Mouse (Mus musculus) kidney, postnatal 10 days (tissue): ENCODE measurements at regions not wholly inside any gene's neighbourhood (a gene's known extent, or its start where the extent isn't known, plus 50 kb on each side); places are given as distances from the start of the nearest gene placed in this dataset.
A peak's percentile ranks its signal among the peaks of the same experiment; 100 is the strongest.

ENCODE experiments used
- DNase-seq: peaks from one replicate; pipeline ENCODE4 v3.0.0; 2021; ENCODE audit warnings: mixed read lengths

GRCm38 (mm10) chr2:159401421-159402100 lies 607.0 kb downstream of the Dhx35 start:
- DNase-seq: no peak

DNA sequence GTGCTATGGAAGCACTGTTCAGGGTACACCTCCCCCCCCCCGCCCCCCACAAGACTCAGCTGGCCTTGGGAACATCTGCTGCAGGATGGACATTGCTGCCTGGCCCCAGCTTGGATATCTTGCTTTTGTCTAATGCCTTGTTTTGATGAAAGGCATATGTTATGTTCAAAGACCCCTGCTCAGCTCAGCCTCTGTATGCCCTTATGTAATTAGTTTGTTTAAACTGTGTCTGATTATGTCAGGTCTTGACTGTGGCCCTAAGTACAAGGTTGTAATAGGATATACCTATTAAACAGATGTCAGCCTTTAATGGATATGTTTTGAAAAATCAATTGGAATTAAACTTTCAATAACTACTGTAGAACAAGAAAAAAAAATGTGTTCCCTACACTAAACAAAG lies 610.3 kb downstream of the Dhx35 start:
- DNase-seq: no peak

DNA sequence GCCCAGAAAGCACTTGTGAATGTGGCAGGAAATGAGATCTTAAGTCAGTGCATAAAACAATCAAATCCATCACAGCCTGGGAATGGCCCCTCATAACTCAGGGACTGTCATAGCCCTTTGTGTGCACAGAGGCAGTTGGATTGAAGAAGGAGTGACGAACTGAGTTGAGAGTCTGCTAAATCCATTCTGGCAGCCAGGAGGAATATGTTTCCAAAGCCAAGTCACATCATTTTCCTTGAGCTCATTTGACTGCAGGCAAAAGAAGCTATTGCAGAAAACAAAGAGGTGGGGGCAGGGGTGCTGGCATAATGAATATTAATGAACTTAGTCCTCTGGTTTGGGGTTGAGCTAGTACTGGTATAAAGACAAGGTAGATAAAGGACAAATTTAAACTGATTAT lies 620.0 kb downstream of the Dhx35 start:
- peak; percentile 15 for DNase-seq

DNA sequence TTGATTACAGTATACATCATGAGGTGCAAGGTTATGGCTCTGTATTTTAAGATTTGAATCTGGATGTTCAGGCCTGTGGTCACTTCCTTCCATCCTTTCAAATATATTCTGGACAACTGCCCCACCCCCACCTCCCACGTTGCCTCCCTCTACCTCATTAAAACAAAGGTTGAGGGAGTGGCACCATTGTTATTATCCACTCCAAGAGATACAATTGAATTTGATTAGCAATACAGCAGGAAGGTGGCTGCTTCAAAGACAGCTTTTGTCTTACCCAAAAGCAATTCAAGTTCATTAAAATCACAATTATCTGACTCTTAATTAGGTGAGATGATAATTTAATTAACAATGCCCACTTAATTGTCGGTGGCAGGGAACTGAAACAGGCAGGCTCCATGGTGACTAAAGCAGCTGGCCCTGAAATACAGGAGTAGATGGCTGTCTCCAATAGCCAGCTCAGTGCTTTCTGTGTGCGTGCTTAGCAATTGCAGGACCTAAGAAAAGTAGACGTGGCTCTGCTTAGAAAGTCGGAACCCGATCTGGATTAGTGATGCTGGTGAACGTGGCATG lies 623.8 kb downstream of the Dhx35 start:
- DNase-seq: no peak

- peak; percentile 15 for DNase-seq
Observed at GRCm38 (mm10) chr2:159422281-159422937, 627.8 kb downstream of the Dhx35 start.

DNA sequence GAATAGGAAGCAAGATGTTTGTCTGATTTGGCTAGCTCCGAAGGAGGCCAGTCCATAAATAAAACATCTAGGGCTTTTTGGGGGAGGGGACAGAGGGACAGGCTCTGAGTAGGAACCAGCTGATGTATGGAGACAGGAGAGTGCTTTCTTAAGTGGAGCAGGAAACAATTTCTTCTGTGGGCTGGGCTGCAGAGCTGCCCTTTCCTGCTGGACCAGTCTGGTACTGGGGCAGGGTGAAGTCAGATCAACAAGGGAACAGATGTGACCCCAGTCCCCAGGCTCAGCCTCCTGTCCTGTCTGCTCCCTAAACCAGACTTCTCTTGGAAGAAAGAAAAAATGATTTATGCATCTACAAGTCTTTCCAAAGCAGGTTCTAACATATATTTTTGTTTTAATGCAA lies 633.6 kb downstream of the Dhx35 start:
- DNase-seq: no peak

DNA sequence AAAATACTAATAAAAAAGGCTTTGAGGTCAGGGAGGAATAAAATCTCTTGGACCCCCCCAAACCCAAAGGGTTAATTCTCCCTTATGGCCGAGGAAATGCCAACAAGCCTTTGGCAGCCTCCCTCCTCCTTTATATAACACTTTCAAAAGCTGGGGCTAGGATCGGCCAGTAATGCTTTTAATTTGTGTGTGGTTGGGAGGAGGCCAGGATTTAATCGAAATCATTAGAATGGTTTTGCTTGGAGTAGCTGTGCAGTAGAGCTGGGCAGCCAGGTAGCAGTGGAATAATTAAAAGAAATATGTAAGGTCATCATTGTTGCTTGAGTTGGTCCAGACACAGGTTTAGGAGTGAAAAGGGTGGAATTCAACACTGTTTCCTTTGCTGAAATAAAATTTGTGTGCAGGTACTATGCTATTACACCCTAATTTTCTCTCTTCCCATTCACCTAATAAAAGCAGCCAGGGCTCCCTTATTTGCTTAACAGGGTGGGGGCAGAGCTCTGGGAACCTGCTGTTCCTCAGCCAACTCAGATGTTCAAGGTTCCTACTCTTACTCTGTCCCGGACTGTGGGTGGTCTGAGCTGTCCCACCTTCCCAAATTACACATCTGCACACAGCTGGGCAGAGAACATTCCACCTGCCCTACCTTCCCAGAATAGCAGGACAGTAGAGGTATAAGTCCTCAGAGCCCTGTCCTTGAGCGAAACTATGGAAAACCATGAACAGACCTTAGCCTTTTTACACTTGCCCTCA lies 636.1 kb downstream of the Dhx35 start:
- DNase-seq: no peak

DNA sequence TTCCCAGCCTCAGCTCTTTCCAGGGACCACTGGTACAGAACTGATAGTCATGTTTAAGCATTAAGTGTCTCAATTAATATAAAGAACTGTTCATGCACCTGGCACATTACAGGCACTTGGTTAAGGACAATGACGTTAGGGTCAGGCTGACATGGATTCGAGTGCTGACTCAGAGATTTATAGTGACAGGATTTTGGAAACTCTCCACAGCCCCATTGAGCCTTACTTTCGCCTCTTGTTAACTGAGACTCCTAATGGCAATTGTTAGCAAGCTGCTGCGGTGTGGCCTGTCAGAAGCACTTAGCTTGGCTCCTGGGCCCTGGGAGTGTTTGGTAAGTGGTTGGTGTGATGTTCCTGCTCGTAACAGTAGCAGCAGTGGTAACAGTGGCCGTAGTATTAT lies 644.4 kb downstream of the Dhx35 start:
- no peak for DNase-seq

DNA sequence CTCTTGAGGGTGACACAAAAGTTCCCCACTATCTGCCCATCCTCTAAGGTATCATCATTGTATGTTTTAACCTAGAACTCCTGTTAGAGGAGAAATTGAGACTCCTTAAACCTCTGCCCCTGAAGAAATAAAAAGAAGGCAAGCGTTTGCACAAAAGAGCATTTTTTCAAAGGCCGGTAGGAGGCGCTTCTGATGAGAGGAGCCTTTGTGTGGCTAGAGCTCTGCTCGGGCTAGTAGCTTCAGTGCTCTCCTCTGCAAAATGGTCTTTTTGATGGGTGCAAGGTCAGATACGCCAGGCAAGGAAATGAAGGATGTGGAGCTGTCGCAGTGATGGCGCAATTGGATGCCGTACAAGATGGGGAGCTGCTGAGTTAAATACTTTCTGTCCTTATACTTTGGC lies 649.0 kb downstream of the Dhx35 start:
- peak; percentile 46 for DNase-seq

DNA sequence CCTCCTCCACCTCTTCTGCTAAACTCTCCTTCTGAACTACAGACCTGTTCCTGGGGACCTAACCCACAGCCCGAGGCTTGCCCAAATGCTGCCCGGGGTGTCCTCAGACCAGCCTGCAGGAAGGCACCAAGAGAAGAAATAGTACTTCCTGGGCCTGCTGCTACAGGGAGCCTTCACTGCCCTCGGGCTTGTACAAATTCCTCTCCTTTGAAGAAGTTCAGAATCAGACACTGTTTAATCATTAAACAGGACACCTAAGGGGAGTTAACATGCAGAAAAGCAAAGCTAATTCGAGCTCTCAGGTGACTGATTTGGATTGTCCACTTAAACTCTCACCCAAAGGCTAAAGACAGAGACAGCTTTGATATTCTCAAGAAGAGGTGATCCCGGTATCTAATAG lies 651.8 kb downstream of the Dhx35 start:
- peak; percentile 24 for DNase-seq

DNA sequence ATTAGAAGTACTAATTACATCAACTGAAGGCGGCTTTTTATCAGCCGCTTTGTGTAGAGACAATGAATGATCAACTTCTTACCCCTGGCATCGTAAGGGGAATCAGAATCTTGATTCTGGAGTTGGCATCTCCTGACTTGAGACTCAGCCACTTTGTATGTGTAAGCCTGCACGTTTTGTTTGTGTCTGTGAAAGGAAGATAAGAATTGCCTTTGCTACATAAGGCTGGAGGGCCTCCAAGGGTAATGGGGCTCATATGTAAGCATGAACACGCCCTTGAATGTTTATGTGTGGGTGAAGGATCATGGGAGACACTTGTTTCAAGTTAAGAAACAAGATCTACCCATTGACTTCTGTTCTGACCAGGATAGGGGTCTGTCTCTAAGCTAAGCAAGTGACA lies 652.3 kb downstream of the Dhx35 start:
- no peak for DNase-seq

DNA sequence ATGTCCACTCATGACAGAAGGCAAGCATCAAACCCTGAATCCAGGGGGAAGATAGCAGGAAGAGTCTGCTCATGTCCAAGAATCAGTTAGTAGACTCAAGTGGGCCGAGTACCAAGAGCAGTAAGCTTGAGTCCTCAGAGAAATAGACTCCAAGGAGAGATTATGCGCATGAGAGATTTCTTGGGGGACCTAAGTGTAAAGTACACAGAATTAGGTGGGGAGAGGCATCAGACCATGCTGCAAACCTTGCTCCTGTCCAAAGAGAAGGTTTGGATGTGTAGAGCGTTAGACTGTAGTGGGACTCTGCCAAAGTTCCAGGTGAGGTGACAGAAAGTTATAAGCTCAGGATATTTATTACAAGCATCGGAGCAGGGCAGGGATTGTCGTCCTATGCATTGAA lies 654.4 kb downstream of the Dhx35 start:
- DNase-seq: no peak

DNA sequence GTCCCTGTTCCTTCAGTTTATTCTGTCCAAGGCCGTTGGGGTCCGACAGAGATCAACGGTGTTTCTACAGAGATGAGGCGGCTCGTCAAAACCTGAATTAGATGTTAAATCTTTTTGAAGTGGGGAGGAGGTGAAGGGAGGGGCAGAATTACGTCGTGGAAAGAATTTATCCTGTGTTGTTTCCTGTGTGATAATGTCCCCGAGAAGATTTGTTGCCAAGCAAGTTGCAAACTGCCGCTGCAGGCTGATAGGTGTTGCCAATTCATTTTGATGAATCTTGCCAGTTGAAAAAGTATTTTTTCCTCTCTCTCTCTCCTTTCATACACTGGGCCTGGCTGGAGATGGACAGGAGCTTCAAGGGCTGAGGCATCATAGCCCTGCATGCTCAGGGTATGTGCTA lies 656.8 kb downstream of the Dhx35 start:
- DNase-seq: no peak

- no peak for DNase-seq
Observed at GRCm38 (mm10) chr2:159481399-159482080, 686.9 kb downstream of the Dhx35 start.

- peak; percentile 67 for DNase-seq
Observed at GRCm38 (mm10) chr2:159491090-159491489, 696.5 kb downstream of the Dhx35 start.

GRCm38 (mm10) chr2:159498691-159499090 lies 704.1 kb downstream of the Dhx35 start:
- DNase-seq: no peak

GRCm38 (mm10) chr2:159501039-159501438 lies 706.4 kb downstream of the Dhx35 start:
- peak; percentile 37 for DNase-seq

DNA sequence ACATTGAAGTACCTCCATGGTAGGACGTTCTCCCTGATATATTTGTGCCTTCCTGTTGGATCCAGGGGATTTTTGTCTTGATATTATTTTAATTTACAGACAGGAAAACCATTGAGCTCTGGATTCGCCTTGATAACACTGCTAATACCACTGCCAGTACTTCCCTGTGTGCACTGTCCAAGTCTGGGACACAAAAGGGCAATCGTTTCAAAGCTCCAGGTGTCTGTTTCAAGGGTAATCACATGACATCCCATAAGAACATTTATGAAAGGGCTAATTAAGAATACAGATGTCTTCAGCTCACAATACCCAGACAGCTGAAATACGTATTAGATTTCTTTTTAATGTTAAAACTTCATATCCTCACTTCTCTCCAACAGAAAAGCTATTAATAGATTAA lies 724.5 kb downstream of the Dhx35 start:
- DNase-seq: no peak

GRCm38 (mm10) chr2:159523739-159524138 lies 729.1 kb downstream of the Dhx35 start:
- DNase-seq: peak; percentile 50

DNA sequence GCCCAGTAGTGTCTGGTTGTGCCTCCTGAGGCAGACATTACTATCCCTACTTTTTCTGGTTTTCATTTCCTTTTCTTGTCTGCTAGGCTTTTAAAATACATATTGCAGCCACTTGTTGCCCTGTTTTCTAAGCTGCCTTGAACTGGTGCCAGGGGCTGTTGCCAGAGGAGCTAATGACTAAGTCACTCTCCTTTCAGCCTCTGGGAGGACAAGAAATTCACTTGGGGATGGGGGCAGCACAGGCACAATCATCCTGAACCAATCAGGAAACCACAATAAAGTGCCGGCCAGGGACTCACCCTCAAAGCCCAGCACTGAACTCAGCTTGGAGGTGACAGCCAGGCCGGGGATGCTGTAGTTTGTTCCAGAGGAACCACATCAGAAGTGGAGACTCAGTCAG lies 740.3 kb downstream of the Dhx35 start:
- peak; percentile 80 for DNase-seq

DNA sequence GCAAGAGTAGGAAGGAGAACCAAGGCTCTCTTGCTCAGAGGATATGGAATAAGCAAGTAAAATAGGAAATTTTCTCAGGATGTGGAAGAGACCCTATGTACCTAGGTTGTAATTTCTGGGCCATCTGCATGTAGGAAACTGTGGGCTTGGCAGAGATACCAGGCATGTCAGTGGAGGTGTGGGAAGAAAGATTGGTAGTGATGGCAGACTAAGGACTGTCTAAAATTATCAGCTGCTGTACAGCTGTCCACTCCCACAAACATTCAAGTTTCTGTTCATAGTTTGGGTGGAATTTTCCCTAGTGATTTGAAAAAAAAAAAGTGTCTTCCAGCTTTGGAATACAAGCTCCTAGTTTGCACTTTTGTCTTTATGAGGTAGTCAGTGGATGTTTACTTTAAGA lies 744.7 kb downstream of the Dhx35 start:
- DNase-seq: no peak

GRCm38 (mm10) chr2:159557567-159557966 lies 763.0 kb downstream of the Dhx35 start:
- DNase-seq: no peak

- DNase-seq: no peak
Observed at GRCm38 (mm10) chr2:159565255-159565654, 768.7 kb downstream of the Gm826 start.
